Mouse (Mus musculus) thymus, adult 2 months (tissue): ENCODE data around the gene Rimbp2.

ENCODE experiments used
- CTCF ChIP-seq: fragments of 200-500 bp; IDR thresholded peaks from 2 replicates; pipeline ENCODE4 v1.5.1; 2012; ENCODE audit warnings: mild to moderate bottlenecking, control low read depth, low read length, moderate library complexity, borderline replicate concordance; ENCODE audit not compliant: control insufficient read depth, poor library complexity, insufficient read depth; ENCODE audit errors: extremely low read depth
- POLR2A ChIP-seq: fragments of 200-500 bp; IDR thresholded peaks from 2 replicates; pipeline ENCODE4 v1.6.1; 2012; ENCODE audit warnings: mild to moderate bottlenecking, low read length, control low read depth, moderate library complexity; ENCODE audit not compliant: control insufficient read depth, poor library complexity, insufficient read depth; ENCODE audit errors: extremely low read depth

- TF ChIP-seq CTCF (no peak), POLR2A (no peak)
Measured at GRCm38 (mm10) chr5:128843982-128844381, 109.3 kb downstream of the Rimbp2 start.
